Mouse (Mus musculus) brain, embryonic 14.5 days (tissue): ENCODE measurements around the gene Dip2b.
"Not testable (repeated sequence)": the region's sequence is repeated elsewhere in the genome, so short reads cannot be mapped to it uniquely, and the experiment has no call there.

Experiments used
- CTCF ChIP-seq: fragments of 200-500 bp; IDR thresholded peaks from 2 replicates; pipeline ENCODE4 v1.5.1; 2012; ENCODE audit warnings: inconsistent platforms, mild to moderate bottlenecking, moderate library complexity, borderline replicate concordance; ENCODE audit not compliant: insufficient read depth, insufficient read length; ENCODE audit errors: extremely low read depth
- POLR2A ChIP-seq: fragments of 200-500 bp; IDR thresholded peaks from 2 replicates; pipeline ENCODE4 v1.6.1; 2012; ENCODE audit warnings: mild to moderate bottlenecking, inconsistent platforms, borderline replicate concordance; ENCODE audit not compliant: poor library complexity, insufficient read depth, insufficient read length, severe bottlenecking; ENCODE audit errors: extremely low read depth

DNA sequence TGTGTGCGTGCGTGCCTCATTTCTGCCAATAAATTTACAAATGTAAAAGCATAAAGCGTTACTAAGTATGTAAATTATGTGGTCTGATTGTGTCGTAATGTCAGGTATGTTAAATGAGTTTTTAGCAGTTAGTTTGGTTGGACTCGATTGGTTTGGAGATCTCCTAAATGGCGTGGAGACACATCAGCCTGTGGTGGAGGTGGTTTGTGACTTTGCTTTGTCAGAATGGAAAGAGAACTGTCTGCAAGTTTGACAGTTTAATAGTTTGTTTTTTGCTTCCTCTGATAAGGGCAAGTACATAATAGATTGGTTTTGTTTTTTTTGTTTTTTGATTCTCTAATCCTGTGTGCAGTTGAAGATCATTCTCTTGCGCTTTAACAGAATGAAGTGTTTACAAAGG is 221.9 kb downstream of the Dip2b start:
- TF ChIP-seq POLR2A, CTCF: not testable (repeated sequence)
